Mouse (Mus musculus): ENCODE measurements around the gene Mrpl28. TPM values are rescaled to one million over a fixed set of nuclear protein-coding genes. Genes with fewer than 3 reads are reported as not detected.

Gene Mrpl28
- polyA plus RNA-seq, 1 experiment from 2014 or later, result 201 TPM

DNA sequence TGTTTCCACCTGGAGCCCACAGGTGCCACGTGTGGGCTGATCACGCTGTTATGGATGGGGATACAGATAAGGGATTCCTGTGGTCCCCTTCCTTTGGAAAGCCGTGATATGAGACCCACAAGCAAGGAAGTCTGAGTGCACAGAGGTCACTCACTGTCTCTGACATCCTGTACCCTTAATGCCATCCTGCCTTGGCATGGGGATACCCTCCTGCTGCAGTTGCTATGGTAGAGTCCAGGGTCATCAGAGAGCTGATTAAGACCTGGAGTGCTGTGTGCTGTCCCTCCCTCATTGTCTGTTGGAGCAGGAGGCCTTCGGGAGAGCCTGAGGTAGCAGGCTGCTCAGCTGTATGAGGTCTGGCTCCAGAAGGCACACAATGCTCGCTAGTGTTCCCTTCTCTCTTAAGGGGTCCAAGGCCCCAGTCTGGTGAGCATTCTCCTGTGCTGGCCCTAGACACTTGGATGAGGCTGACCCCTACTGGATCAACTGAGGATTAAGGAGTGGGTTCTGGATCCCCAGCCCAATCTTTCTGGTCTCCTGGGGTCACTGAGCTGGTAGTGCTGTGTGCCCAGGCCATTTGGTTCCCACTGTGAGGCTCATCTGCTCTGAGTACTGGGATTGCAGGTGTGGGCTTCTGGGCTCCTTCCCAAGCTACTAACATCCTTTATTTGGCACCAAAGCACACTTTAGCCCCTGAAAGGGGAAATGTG lies 714 bp upstream of the Mrpl28 start:
- Histone ChIP-seq H3K27me3 (ENCODE audit: control insufficient read depth, insufficient read depth, low read length) (peaks cover 5% of the 10 kb centered on the region; the same call in 1 of the 2 replicates), H3K27ac (ENCODE audit: low read length) (no peak overlapping the region), H3K4me2 (ENCODE audit: low read depth, low read length) (no peak overlapping the region), H3K4me3 (replicated peaks; ENCODE audit: low read length) (no peak overlapping the region), H3K4me1 (ENCODE audit: control insufficient read depth, insufficient read depth, low read length) (peaks cover 17% of the 10 kb centered on the region), H3K9me3 (replicated peaks; ENCODE audit: control insufficient read depth, low read length) (no peaks in the 10 kb centered on the region), H3K36me3 (ENCODE audit: control insufficient read depth, insufficient read depth, low read length) (peaks cover 12% of the 10 kb centered on the region; the same call in 1 of the 2 replicates), H3K9ac (ENCODE audit: low read length) (no peak overlapping the region)
- 64% methylated on average over 5 of the region's 5 CpGs for WGBS
- ATAC-seq (ENCODE audit: insufficient read depth, low FRiP score), result no peak

DNA sequence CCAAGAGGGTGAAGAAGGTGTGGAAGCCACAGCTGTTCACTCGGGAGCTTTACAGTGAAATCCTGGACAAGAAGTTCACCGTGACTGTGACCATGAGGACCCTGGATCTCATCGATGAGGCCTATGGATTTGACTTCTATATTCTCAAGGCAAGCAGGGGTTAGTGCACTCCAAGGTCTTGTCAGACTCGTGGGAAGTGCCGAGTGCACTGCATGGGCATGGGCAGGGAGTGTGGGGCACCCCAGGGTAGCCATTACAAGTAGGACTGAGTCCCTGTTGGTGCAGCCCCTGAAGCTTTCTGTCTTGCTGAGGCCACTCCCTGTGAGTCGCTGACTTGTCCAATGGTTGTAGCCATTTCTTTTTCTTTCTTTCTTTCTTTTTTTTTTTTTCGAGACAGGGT lies 1.3 kb downstream of the Mrpl28 start:
- Histone ChIP-seq H3K36me3 (ENCODE audit: control insufficient read depth, insufficient read depth, low read length) (peaks cover 12% of the 10 kb centered on the region; the same call in 1 of the 2 replicates), H3K4me3 (replicated peaks; ENCODE audit: low read length) (peak overlapping the region; percentile 82), H3K9me3 (replicated peaks; ENCODE audit: control insufficient read depth, low read length) (no peaks in the 10 kb centered on the region), H3K9ac (ENCODE audit: low read length) (peak overlapping the region; percentile 87), H3K27me3 (ENCODE audit: control insufficient read depth, insufficient read depth, low read length) (no peaks in the 10 kb centered on the region), H3K4me1 (ENCODE audit: control insufficient read depth, insufficient read depth, low read length) (peaks cover 17% of the 10 kb centered on the region), H3K4me2 (ENCODE audit: low read depth, low read length) (peak overlapping the region; percentile 78), H3K27ac (ENCODE audit: low read length) (no peak overlapping the region)
- 85% methylated on average over 7 of the region's 7 CpGs for WGBS
- no peak for ATAC-seq (ENCODE audit: insufficient read depth, low FRiP score)

DNA sequence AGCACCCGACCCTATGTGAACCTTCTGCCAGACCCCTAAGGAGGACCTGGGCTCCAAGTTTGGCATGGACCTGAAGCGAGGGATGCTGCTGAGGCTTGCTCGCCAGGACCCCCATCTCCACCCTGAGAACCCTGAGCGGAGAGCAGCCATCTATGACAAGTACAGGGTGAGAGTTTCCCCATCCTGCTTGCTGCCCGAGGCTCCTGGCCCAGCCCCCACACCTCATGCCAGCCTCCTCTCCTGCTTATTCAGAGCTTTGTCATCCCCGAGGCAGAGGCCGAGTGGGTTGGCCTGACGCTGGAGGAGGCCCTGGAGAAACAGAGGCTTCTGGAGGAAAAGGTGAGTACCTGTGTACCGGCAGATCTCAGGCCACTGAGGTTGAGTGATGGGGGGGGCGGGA lies 1.9 kb downstream of the Mrpl28 start:
- no peaks in the 10 kb centered on the region for H3K27me3 ChIP-seq (ENCODE audit: control insufficient read depth, insufficient read depth, low read length)
- ATAC-seq (ENCODE audit: insufficient read depth, low FRiP score), result no peak
- H3K27ac ChIP-seq (ENCODE audit: low read length), result no peak overlapping the region
- H3K9me3 ChIP-seq (replicated peaks; ENCODE audit: control insufficient read depth, low read length), result no peaks in the 10 kb centered on the region
- peaks cover 11% of the 10 kb centered on the region for H3K4me1 ChIP-seq (ENCODE audit: control insufficient read depth, insufficient read depth, low read length)
- no peak overlapping the region for H3K4me2 ChIP-seq (ENCODE audit: low read depth, low read length)
- whole genome bisulfite sequencing, result 92% methylated on average over 10 of the region's 10 CpGs
- peaks cover 14% of the 10 kb centered on the region; the same call in 1 of the 2 replicates for H3K36me3 ChIP-seq (ENCODE audit: control insufficient read depth, insufficient read depth, low read length)
- H3K4me3 ChIP-seq (replicated peaks; ENCODE audit: low read length), result no peak overlapping the region
- no peak overlapping the region for H3K9ac ChIP-seq (ENCODE audit: low read length)

GRCm38 (mm10) chr17:26131062-26131732 lies 7.9 kb downstream of the Mrpl28 start:
- Histone ChIP-seq H3K27ac (ENCODE audit: low read length) (no peak overlapping the region), H3K36me3 (ENCODE audit: control insufficient read depth, insufficient read depth, low read length) (peaks cover 13% of the 10 kb centered on the region; the same call in 1 of the 2 replicates), H3K4me3 (replicated peaks; ENCODE audit: low read length) (no peak overlapping the region), H3K9ac (ENCODE audit: low read length) (no peak overlapping the region), H3K27me3 (ENCODE audit: control insufficient read depth, insufficient read depth, low read length) (no peaks in the 10 kb centered on the region), H3K4me1 (ENCODE audit: control insufficient read depth, insufficient read depth, low read length) (no peaks in the 10 kb centered on the region), H3K9me3 (replicated peaks; ENCODE audit: control insufficient read depth, low read length) (no peaks in the 10 kb centered on the region), H3K4me2 (ENCODE audit: low read depth, low read length) (no peak overlapping the region)
- WGBS, result 83% methylated on average over 18 of the region's 18 CpGs
- no peak for ATAC-seq (ENCODE audit: insufficient read depth, low FRiP score)

DNA sequence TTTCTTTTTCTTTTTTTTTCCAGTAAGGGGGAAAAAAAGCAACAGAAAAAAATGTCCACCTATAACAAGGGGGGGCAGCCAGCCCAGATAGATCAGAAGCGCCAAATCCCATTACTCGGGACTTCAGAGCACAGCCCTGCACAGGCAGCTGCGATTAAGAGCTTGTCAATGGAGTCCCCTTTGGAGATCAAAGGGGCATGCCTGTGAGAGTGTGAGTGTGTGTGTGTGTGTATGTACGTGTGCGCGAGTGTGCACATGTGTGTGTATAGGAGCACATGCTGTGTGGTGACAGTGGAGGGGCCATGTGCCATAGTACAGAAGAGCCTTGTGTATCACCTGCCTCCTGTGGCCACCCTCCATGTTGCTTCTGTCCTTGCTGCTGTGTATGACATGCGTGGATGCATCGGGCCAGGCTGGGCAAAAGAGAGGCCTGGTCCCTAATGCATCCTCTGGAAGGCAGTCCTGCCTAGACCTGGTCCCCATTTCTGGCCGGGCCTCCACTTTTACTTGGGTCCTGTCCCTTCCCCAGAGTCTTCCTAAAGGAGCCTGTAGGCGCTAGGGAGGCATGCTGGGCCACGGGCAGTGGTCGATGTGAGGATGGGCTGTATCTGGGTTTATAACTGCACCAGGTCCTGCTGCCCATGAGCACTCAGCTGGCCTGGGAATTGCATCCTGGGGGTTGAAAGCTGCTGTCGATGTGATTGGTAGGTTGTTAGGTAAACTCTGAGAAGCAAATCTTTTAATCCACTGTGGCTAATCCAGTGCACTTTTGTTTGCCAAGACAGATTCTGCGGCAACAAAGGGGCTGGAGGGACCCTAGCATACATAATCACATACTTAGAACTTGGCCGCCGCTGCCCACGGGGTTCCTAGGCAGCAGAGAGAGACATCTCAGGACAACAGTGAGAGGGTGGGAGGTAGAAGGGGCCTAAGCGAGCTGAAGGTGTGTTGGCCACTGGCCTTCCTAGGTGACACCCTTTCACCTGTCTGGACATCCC lies 8.9 kb downstream of the Mrpl28 start:
- Histone ChIP-seq H3K9ac (ENCODE audit: low read length) (no peak overlapping the region), H3K4me3 (replicated peaks; ENCODE audit: low read length) (no peak overlapping the region), H3K36me3 (ENCODE audit: control insufficient read depth, insufficient read depth, low read length) (0 out of 2 replicates have a peak, but pooled peaks cover 4% of the 10 kb centered on the region), H3K27ac (ENCODE audit: low read length) (no peak overlapping the region), H3K4me1 (ENCODE audit: control insufficient read depth, insufficient read depth, low read length) (no peaks in the 10 kb centered on the region), H3K4me2 (ENCODE audit: low read depth, low read length) (no peak overlapping the region), H3K9me3 (replicated peaks; ENCODE audit: control insufficient read depth, low read length) (no peaks in the 10 kb centered on the region), H3K27me3 (ENCODE audit: control insufficient read depth, insufficient read depth, low read length) (no peaks in the 10 kb centered on the region)
- ATAC-seq (ENCODE audit: insufficient read depth, low FRiP score), result no peak
- 88% methylated on average over 18 of the region's 18 CpGs for WGBS

- H3K4me1 ChIP-seq (ENCODE audit: control insufficient read depth, insufficient read depth, low read length), result peaks cover 16% of the 10 kb centered on the region
- no peak overlapping the region for H3K4me3 ChIP-seq (replicated peaks; ENCODE audit: low read length)
- WGBS, result 84% methylated on average over 11 of the region's 11 CpGs
- H3K36me3 ChIP-seq (ENCODE audit: control insufficient read depth, insufficient read depth, low read length), result no peaks in the 10 kb centered on the region
- H3K9ac ChIP-seq (ENCODE audit: low read length), result no peak overlapping the region
- H3K4me2 ChIP-seq (ENCODE audit: low read depth, low read length), result no peak overlapping the region
- H3K9me3 ChIP-seq (replicated peaks; ENCODE audit: control insufficient read depth, low read length), result no peaks in the 10 kb centered on the region
- ATAC-seq (ENCODE audit: insufficient read depth, low FRiP score), result no peak
- no peak overlapping the region for H3K27ac ChIP-seq (ENCODE audit: low read length)
- H3K27me3 ChIP-seq (ENCODE audit: control insufficient read depth, insufficient read depth, low read length), result no peaks in the 10 kb centered on the region
Observed at GRCm38 (mm10) chr17:26137106-26137750, 13.9 kb downstream of the Mrpl28 start.

GRCm38 (mm10) chr17:26137751-26138130 lies 14.4 kb downstream of the Mrpl28 start:
- H3K9me3 ChIP-seq (replicated peaks; ENCODE audit: control insufficient read depth, low read length), result no peaks in the 10 kb centered on the region
- H3K9ac ChIP-seq (ENCODE audit: low read length), result peak overlapping the region; percentile 98
- peak overlapping the region; percentile 78 for H3K27ac ChIP-seq (ENCODE audit: low read length)
- peak overlapping the region; percentile 90 for H3K4me3 ChIP-seq (replicated peaks; ENCODE audit: low read length)
- no peaks in the 10 kb centered on the region for H3K36me3 ChIP-seq (ENCODE audit: control insufficient read depth, insufficient read depth, low read length)
- H3K4me1 ChIP-seq (ENCODE audit: control insufficient read depth, insufficient read depth, low read length), result peaks cover 16% of the 10 kb centered on the region
- WGBS, result 72% methylated on average over 2 of the region's 2 CpGs
- no peaks in the 10 kb centered on the region for H3K27me3 ChIP-seq (ENCODE audit: control insufficient read depth, insufficient read depth, low read length)
- H3K4me2 ChIP-seq (ENCODE audit: low read depth, low read length), result peak overlapping the region; percentile 66
- no peak for ATAC-seq (ENCODE audit: insufficient read depth, low FRiP score)

DNA sequence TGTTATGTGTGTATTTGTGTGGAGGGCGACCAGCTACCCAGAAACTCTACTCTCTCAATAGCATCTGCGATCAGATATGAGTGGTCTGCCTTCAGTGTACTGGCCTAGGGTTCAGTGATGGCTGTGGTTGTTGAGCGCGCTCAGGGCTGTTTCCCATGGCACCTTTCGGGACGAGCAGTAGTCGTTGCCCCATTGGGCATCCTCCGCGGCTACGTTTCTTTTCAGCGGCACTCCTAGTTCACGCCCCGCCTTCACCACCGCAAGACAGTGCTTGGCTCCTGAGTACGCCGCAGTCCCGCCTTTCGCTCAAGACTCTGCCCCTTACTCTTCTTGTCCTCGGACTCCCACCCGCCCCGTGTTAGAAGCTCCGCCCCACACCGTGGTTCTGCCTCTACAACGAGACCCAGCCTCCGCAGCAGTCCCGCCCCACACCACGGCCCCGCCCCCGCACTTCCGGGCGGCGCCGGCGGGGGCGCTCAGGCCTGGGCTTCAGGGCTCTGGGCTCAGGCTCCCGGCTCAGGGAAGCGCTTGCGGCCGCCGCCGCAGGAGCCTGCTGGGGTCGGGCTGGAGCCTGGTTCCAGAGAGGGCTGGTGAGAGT lies 15.0 kb downstream of the Mrpl28 start, which contains the start of gene Axin1:
TSS of gene Axin1 (plus strand) at position 450 of the 598 bp plus-strand sequence.
- peak within 1 kb of the TSS; percentile 98 for H3K9ac ChIP-seq (ENCODE audit: low read length)
- H3K36me3 ChIP-seq (ENCODE audit: control insufficient read depth, insufficient read depth, low read length), result no peaks in the 10 kb centered on the region
- H3K27ac ChIP-seq (ENCODE audit: low read length), result peak within 1 kb of the TSS; percentile 96
- ATAC-seq (ENCODE audit: insufficient read depth, low FRiP score), result peak; percentile 98
- peaks cover 16% of the 10 kb centered on the region for H3K4me1 ChIP-seq (ENCODE audit: control insufficient read depth, insufficient read depth, low read length)
- H3K4me3 ChIP-seq (replicated peaks; ENCODE audit: low read length), result peak within 1 kb of the TSS; percentile 90
- under 1% methylated on average over 42 of the region's 42 CpGs for WGBS
- H3K27me3 ChIP-seq (ENCODE audit: control insufficient read depth, insufficient read depth, low read length), result no peaks in the 10 kb centered on the region
- peak within 1 kb of the TSS; percentile 91 for H3K4me2 ChIP-seq (ENCODE audit: low read depth, low read length)
- H3K9me3 ChIP-seq (replicated peaks; ENCODE audit: control insufficient read depth, low read length), result no peaks in the 10 kb centered on the region

All from stomach, embryonic 16.5 days (tissue).